Mouse (Mus musculus) liver, adult 2 months (tissue): Measurements from ENCODE around the gene Rnf34.

Source experiments
- CTCF ChIP-seq: fragments of 200-500 bp; IDR thresholded peaks from 2 replicates; pipeline ENCODE4 v1.5.1; 2011; ENCODE audit warnings: low read depth, low read length, control low read depth
- POLR2A ChIP-seq: fragments of 200-500 bp; IDR thresholded peaks from 2 replicates; pipeline ENCODE4 v1.6.1; 2011; ENCODE audit warnings: low read length, control low read depth; ENCODE audit not compliant: insufficient read depth; ENCODE audit errors: extremely low read depth

DNA sequence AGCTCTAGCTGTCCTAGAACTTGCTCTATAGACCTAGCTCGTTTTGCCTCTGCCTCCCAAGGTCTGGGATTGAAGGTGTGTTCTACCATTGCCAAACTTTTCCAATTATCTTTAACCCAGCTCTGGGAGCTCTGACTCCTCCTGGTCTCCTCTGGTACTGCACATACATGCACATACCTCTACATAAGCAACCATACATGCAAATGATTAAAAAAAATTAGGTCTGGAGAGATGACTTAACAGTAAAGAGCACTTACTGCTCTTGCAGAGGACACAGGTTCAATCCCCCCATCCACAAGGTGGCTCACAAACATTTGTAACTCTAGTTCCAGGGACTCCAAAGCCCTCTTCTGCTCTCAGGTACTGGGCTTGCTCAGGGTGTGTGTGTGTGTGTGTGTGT is 25.9 kb upstream of the Rnf34 start:
- TF ChIP-seq POLR2A, result no peak
- no peak for TF ChIP-seq CTCF
